Mouse (Mus musculus): Measurements from ENCODE around the gene Papss2. TPM values are rescaled to one million over a fixed set of nuclear protein-coding genes. Genes with fewer than 3 reads are reported as not detected.
A peak's percentile ranks its signal among the peaks of the same experiment; 100 is the strongest.
"Not testable (repeated sequence)": the region's sequence is repeated elsewhere in the genome, so short reads cannot be mapped to it uniquely, and the experiment has no call there.

Papss2 gene
- total and polyA plus RNA-seq, 2 experiments: 75.1 to 223 TPM

- H3K79me2 ChIP-seq (ENCODE audit: control insufficient read depth, insufficient read depth, low read length): no peaks in the 10 kb centered on the region
- H3K9ac ChIP-seq (ENCODE audit: low read depth, low read length): no peak overlapping the region
- DNase-seq (ENCODE audit: extremely low read depth, low read depth, low spot score): peak; percentile 83
- H3K27ac ChIP-seq (replicated peaks; ENCODE audit: insufficient read depth, low read depth, low read length): peak overlapping the region; percentile 39; the same call in 1 of the 2 replicates
- H3K27me3 ChIP-seq (ENCODE audit: control insufficient read depth, insufficient read depth, low read length): no peaks in the 10 kb centered on the region
- 31% methylated on average over 5 of the region's 5 CpGs for whole genome bisulfite sequencing
- H3K36me3 ChIP-seq (ENCODE audit: control insufficient read depth, insufficient read depth, low read length): peaks cover 14% of the 10 kb centered on the region
- TF ChIP-seq POLR2A (IDR thresholded peaks at IDR 0.05; ENCODE audit: extremely low read depth, insufficient read depth, low read length) (no peak), CTCF (IDR thresholded peaks at IDR 0.05; ENCODE audit: low read depth, low read length) (no peak)
- H3K4me1 ChIP-seq (ENCODE audit: control insufficient read depth, insufficient read depth, low read length): peaks cover 14% of the 10 kb centered on the region
- H3K4me3 ChIP-seq (ENCODE audit: insufficient read depth, low read depth, low read length): no peak overlapping the region
Observed at GRCm38 (mm10) chr19:32653122-32653521, 57.5 kb downstream of the Papss2 start.

GRCm38 (mm10) chr19:32653630-32654362, 58.2 kb downstream of the Papss2 start:
- Histone ChIP-seq H3K4me3 (ENCODE audit: insufficient read depth, low read depth, low read length) (no peak overlapping the region), H3K4me1 (ENCODE audit: control insufficient read depth, insufficient read depth, low read length) (peaks cover 11% of the 10 kb centered on the region), H3K27me3 (ENCODE audit: control insufficient read depth, insufficient read depth, low read length) (no peaks in the 10 kb centered on the region), H3K27ac (replicated peaks; ENCODE audit: insufficient read depth, low read depth, low read length) (no peak overlapping the region), H3K79me2 (ENCODE audit: control insufficient read depth, insufficient read depth, low read length) (no peaks in the 10 kb centered on the region), H3K9ac (ENCODE audit: low read depth, low read length) (no peak overlapping the region), H3K36me3 (ENCODE audit: control insufficient read depth, insufficient read depth, low read length) (peaks cover 14% of the 10 kb centered on the region)
- 83% methylated on average over 7 of the region's 7 CpGs for WGBS
- TF ChIP-seq POLR2A (IDR thresholded peaks at IDR 0.05; ENCODE audit: extremely low read depth, insufficient read depth, low read length) (no peak), CTCF (IDR thresholded peaks at IDR 0.05; ENCODE audit: low read depth, low read length) (no peak)
- DNase-seq (ENCODE audit: extremely low read depth, low read depth, low spot score): no peak

GRCm38 (mm10) chr19:32659346-32659745, 63.8 kb downstream of the Papss2 start:
- Histone ChIP-seq H3K4me3 (ENCODE audit: insufficient read depth, low read depth, low read length) (no peak overlapping the region), H3K79me2 (ENCODE audit: control insufficient read depth, insufficient read depth, low read length) (no peaks in the 10 kb centered on the region), H3K36me3 (ENCODE audit: control insufficient read depth, insufficient read depth, low read length) (peaks cover 14% of the 10 kb centered on the region), H3K27me3 (ENCODE audit: control insufficient read depth, insufficient read depth, low read length) (no peaks in the 10 kb centered on the region), H3K4me1 (ENCODE audit: control insufficient read depth, insufficient read depth, low read length) (peaks cover 13% of the 10 kb centered on the region), H3K9ac (ENCODE audit: low read depth, low read length) (no peak overlapping the region), H3K27ac (replicated peaks; ENCODE audit: insufficient read depth, low read depth, low read length) (peak overlapping the region; percentile 79)
- TF ChIP-seq CTCF (IDR thresholded peaks at IDR 0.05; ENCODE audit: low read depth, low read length) (no peak), POLR2A (IDR thresholded peaks at IDR 0.05; ENCODE audit: extremely low read depth, insufficient read depth, low read length) (no peak)
- WGBS: 19% methylated on average over 5 of the region's 5 CpGs
- DNase-seq (ENCODE audit: extremely low read depth, low read depth, low spot score): peak; percentile 97

- peak; percentile 97 for DNase-seq (ENCODE audit: extremely low read depth, low read depth, low spot score)
- peak overlapping the region; percentile 82 for H3K27ac ChIP-seq (replicated peaks; ENCODE audit: insufficient read depth, low read depth, low read length)
- WGBS: 30% methylated on average over 6 of the region's 6 CpGs
- H3K36me3 ChIP-seq (ENCODE audit: control insufficient read depth, insufficient read depth, low read length): peaks cover 36% of the 10 kb centered on the region
- no peak overlapping the region for H3K9ac ChIP-seq (ENCODE audit: low read depth, low read length)
- H3K4me3 ChIP-seq (ENCODE audit: insufficient read depth, low read depth, low read length): no peak overlapping the region
- 0 out of 2 replicates have a peak, but pooled peaks cover 2% of the 10 kb centered on the region for H3K79me2 ChIP-seq (ENCODE audit: control insufficient read depth, insufficient read depth, low read length)
- peaks cover 15% of the 10 kb centered on the region for H3K4me1 ChIP-seq (ENCODE audit: control insufficient read depth, insufficient read depth, low read length)
- TF ChIP-seq POLR2A (IDR thresholded peaks at IDR 0.05; ENCODE audit: extremely low read depth, insufficient read depth, low read length) (no peak), CTCF (IDR thresholded peaks at IDR 0.05; ENCODE audit: low read depth, low read length) (no peak)
- no peaks in the 10 kb centered on the region for H3K27me3 ChIP-seq (ENCODE audit: control insufficient read depth, insufficient read depth, low read length)
Observed at GRCm38 (mm10) chr19:32662936-32663335, 67.3 kb downstream of the Papss2 start.

- 0 out of 2 replicates have a peak, but pooled peaks cover 2% of the 10 kb centered on the region for H3K79me2 ChIP-seq (ENCODE audit: control insufficient read depth, insufficient read depth, low read length)
- WGBS: 86% methylated on average over 8 of the region's 8 CpGs
- no peak for DNase-seq (ENCODE audit: extremely low read depth, low read depth, low spot score)
Observed at GRCm38 (mm10) chr19:32665243-32665642, 69.7 kb downstream of the Papss2 start.

GRCm38 (mm10) chr19:32667830-32668229, 72.2 kb downstream of the Papss2 start:
- not testable (repeated sequence) for H3K9ac ChIP-seq (ENCODE audit: low read depth, low read length); H3K79me2 ChIP-seq (ENCODE audit: control insufficient read depth, insufficient read depth, low read length); H3K27me3 ChIP-seq (ENCODE audit: control insufficient read depth, insufficient read depth, low read length); H3K27ac ChIP-seq (replicated peaks; ENCODE audit: insufficient read depth, low read depth, low read length); H3K4me3 ChIP-seq (ENCODE audit: insufficient read depth, low read depth, low read length)
- Histone ChIP-seq H3K36me3 (ENCODE audit: control insufficient read depth, insufficient read depth, low read length) (peaks cover 43% of the 10 kb centered on the region), H3K4me1 (ENCODE audit: control insufficient read depth, insufficient read depth, low read length) (peaks cover 12% of the 10 kb centered on the region)
- peak; percentile 58 for DNase-seq (ENCODE audit: extremely low read depth, low read depth, low spot score)
- 82% methylated on average over 1 of the region's 1 CpGs for WGBS

More at GRCm38 (mm10) chr19:32665243-32665642, 69.7 kb downstream of the Papss2 start:
- H3K36me3 ChIP-seq (ENCODE audit: control insufficient read depth, insufficient read depth, low read length): peaks cover 36% of the 10 kb centered on the region
- H3K27me3 ChIP-seq (ENCODE audit: control insufficient read depth, insufficient read depth, low read length): no peaks in the 10 kb centered on the region
- TF ChIP-seq CTCF (IDR thresholded peaks at IDR 0.05; ENCODE audit: low read depth, low read length): no peak
- no peak for TF ChIP-seq POLR2A (IDR thresholded peaks at IDR 0.05; ENCODE audit: extremely low read depth, insufficient read depth, low read length)
- H3K9ac ChIP-seq (ENCODE audit: low read depth, low read length): no peak overlapping the region
- peaks cover 15% of the 10 kb centered on the region for H3K4me1 ChIP-seq (ENCODE audit: control insufficient read depth, insufficient read depth, low read length)
- no peak overlapping the region for H3K27ac ChIP-seq (replicated peaks; ENCODE audit: insufficient read depth, low read depth, low read length)
- H3K4me3 ChIP-seq (ENCODE audit: insufficient read depth, low read depth, low read length): no peak overlapping the region

All from liver, adult 2 months (tissue).